Mouse (Mus musculus): ENCODE results near the gene Apba3. TPM values are rescaled to one million over a fixed set of nuclear protein-coding genes. Genes with fewer than 3 reads are reported as not detected.
A peak's percentile ranks its signal among the peaks of the same experiment; 100 is the strongest.

Apba3 gene
- polyA plus RNA-seq, 1 experiment from 2014 or later, result 35.3 TPM

DNA sequence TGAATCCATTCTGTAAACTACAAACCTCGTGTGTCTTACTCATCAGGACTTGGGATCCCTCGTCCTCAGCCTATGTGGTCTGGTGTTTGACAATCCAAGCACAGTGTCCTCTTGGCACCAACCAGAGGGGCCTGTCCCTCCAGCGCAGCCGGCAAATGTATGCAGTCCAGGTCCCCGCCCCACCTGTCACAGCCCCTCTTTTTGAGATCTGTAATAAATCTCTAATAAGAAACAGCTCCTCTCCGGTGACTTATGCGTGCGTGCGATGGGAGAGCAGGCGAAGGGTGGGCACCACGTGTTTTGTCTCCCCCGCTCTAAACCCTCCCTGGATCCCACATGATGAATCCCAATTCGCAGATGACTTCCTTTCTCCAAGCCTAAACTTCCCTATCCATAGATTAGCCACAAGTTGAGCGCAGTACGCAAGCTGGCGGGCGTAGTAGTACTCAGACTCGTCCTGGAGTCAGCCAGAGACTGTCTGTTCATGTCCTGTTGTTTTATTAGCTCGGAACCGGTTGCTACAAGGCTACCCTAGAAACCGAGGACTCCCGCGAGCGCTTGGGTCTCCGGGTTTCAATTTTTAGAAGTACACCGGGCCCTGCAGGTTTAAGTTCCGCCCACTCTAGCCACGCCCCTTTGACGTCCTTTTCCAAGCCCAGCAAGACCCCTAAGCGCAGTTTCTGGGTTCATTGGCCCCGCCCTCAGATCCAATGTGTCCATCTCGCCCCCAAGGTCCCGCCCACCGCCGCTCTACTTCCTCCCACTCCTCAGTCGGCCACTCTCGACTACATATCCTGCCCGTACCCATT is 53.2 kb downstream of the Apba3 start:
- peak overlapping the region; percentile 59 for H3K9ac ChIP-seq (replicated peaks; ENCODE audit: low read length)
- peak; percentile 99 for DNase-seq (ENCODE audit: low spot score)
- peaks cover 6% of the 10 kb centered on the region for H3K4me1 ChIP-seq (ENCODE audit: control insufficient read depth, insufficient read depth, low read length)
- H3K4me2 ChIP-seq (ENCODE audit: low read depth, low read length), result peak overlapping the region; percentile 53
- peak overlapping the region; percentile 96 for H3K4me3 ChIP-seq (ENCODE audit: low read depth, low read length)
- peak; percentile 5; the same call in 1 of the 2 replicates for ATAC-seq (replicated peaks; ENCODE audit: insufficient number of reproducible peaks, low FRiP score, low TSS enrichment, low read depth)
- H3K27me3 ChIP-seq (ENCODE audit: control insufficient read depth, insufficient read depth, low read length), result no peaks in the 10 kb centered on the region
- peak overlapping the region; percentile 68; the same call in 1 of the 2 replicates for H3K27ac ChIP-seq (replicated peaks; ENCODE audit: low read depth, low read length)
- H3K36me3 ChIP-seq (replicated peaks; ENCODE audit: control insufficient read depth, insufficient read depth, low read depth, low read length), result peaks cover 10% of the 10 kb centered on the region
- 2% methylated on average over 38 of the region's 38 CpGs for whole genome bisulfite sequencing
- no peaks in the 10 kb centered on the region for H3K9me3 ChIP-seq (replicated peaks; ENCODE audit: control insufficient read depth, low read length)

DNA sequence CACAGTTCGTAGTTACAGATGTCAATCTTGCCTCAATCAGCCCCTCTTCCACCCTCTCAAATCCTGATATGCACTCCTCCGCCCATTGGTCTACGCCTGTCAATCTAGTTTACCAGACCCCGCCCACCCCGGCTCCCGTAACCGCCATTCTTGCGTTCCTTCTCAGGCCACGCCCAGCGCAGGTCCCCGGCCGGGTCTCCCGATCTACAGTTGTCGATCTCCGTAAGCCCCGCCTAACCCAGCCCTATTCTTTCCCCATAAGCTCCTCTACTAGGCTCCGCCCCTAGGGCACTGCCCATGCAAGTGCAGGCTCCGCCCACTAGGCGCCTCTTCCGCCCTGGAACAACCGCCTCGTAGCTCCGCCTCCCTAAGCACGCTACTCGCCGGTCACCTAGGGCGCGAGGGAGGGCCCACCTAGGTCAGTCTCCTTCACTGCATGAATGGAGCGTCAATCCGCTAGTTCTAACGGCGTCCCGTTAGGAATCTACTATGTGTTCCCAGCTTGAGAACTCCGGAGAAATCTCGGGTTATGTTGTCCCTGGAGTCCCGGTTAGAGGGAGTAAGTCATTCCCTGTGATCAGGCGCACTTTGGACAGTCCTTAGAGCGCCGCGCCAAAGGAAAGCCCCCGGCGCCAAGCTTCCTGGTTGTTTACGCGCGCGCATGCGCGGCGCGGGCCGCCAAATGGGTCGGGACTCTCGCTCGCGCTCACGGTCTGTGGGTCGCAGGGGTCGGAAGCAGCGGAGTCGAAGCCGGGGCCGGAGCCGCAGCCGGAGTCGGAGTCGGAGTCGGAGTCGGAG is 54.0 kb downstream of the Apba3 start, which contains the start of gene Cactin:
Cactin (plus strand) TSS at position 554 of the 798 bp plus-strand sequence.
- peaks cover 15% of the 10 kb centered on the region for H3K36me3 ChIP-seq (replicated peaks; ENCODE audit: control insufficient read depth, insufficient read depth, low read depth, low read length)

DNA sequence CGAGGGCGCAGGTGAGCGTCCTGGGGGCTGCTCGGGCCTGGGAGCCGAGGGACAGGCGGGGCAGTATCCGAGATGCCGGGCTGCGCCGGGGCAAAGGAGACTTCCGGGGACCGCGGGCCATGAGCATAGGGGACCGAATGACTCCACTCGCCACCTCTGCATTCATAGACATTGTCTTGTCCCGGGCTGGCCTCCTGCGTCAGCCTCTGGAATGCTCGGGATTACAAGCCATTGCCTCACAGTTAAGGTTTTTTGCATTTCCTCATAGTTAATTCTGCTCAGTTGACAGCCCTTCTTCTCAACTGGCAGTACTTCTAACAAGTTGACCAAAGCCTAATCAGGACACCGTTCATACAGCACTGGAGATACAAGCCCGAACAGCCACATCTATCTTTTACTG is 54.7 kb downstream of the Apba3 start:
- H3K9me3 ChIP-seq (replicated peaks; ENCODE audit: control insufficient read depth, low read length), result no peaks in the 10 kb centered on the region
- H3K9ac ChIP-seq (replicated peaks; ENCODE audit: low read length), result peak overlapping the region; percentile 85
- H3K27me3 ChIP-seq (ENCODE audit: control insufficient read depth, insufficient read depth, low read length), result no peaks in the 10 kb centered on the region
- WGBS, result 3% methylated on average over 20 of the region's 20 CpGs
- DNase-seq (ENCODE audit: low spot score), result no peak
- H3K36me3 ChIP-seq (replicated peaks; ENCODE audit: control insufficient read depth, insufficient read depth, low read depth, low read length), result peaks cover 21% of the 10 kb centered on the region
- peak overlapping the region; percentile 81 for H3K4me2 ChIP-seq (ENCODE audit: low read depth, low read length)
- H3K27ac ChIP-seq (replicated peaks; ENCODE audit: low read depth, low read length), result peak overlapping the region; percentile 59
- ATAC-seq (replicated peaks; ENCODE audit: insufficient number of reproducible peaks, low FRiP score, low TSS enrichment, low read depth), result 0 out of 2 replicates have a peak, but pooled peaks have one; percentile 0
- peaks cover 6% of the 10 kb centered on the region for H3K4me1 ChIP-seq (ENCODE audit: control insufficient read depth, insufficient read depth, low read length)
- peak overlapping the region; percentile 96 for H3K4me3 ChIP-seq (ENCODE audit: low read depth, low read length)

More for the DNA sequence above, 54.0 kb downstream of the Apba3 start, which contains the start of gene Cactin:
- peak within 1 kb of the TSS; percentile 81 for H3K4me2 ChIP-seq (ENCODE audit: low read depth, low read length)
- peak within 1 kb of the TSS; percentile 85 for H3K9ac ChIP-seq (replicated peaks; ENCODE audit: low read length)
- WGBS, result under 1% methylated on average over 68 of the region's 68 CpGs
- H3K27ac ChIP-seq (replicated peaks; ENCODE audit: low read depth, low read length), result peak within 1 kb of the TSS; percentile 68
- ATAC-seq (replicated peaks; ENCODE audit: insufficient number of reproducible peaks, low FRiP score, low TSS enrichment, low read depth) (peak; percentile 87), DNase-seq (ENCODE audit: low spot score) (peak; percentile 100)
- H3K4me3 ChIP-seq (ENCODE audit: low read depth, low read length), result peak within 1 kb of the TSS; percentile 96
- peaks cover 6% of the 10 kb centered on the region for H3K4me1 ChIP-seq (ENCODE audit: control insufficient read depth, insufficient read depth, low read length)
- no peaks in the 10 kb centered on the region for H3K9me3 ChIP-seq (replicated peaks; ENCODE audit: control insufficient read depth, low read length)
- no peaks in the 10 kb centered on the region for H3K27me3 ChIP-seq (ENCODE audit: control insufficient read depth, insufficient read depth, low read length)

DNA sequence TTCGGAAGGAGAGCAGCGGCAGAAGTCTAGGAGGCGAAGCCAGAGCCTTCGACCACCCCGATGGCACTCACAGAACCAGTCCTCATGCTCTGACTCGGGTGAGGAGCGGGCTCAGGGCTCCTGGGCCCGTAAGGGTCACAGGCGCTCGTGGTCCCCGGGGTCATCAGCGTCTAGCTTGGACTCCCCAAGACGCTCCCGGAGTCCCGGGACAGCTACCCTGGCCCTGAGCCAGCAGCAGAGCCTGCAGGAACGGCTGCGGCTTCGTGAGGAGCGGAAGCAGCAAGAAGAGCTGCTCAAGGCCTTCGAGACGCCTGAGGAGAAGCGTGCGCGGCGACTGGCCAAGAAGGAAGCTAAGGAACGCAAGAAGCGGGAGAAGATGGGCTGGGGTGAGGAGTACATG is 55.7 kb downstream of the Apba3 start:
- no peaks in the 10 kb centered on the region for H3K27me3 ChIP-seq (ENCODE audit: control insufficient read depth, insufficient read depth, low read length)
- H3K36me3 ChIP-seq (replicated peaks; ENCODE audit: control insufficient read depth, insufficient read depth, low read depth, low read length), result peaks cover 27% of the 10 kb centered on the region
- DNase-seq (ENCODE audit: low spot score) (no peak), ATAC-seq (replicated peaks; ENCODE audit: insufficient number of reproducible peaks, low FRiP score, low TSS enrichment, low read depth) (no peak)
- H3K4me2 ChIP-seq (ENCODE audit: low read depth, low read length), result no peak overlapping the region
- no peak overlapping the region for H3K9ac ChIP-seq (replicated peaks; ENCODE audit: low read length)
- no peak overlapping the region for H3K27ac ChIP-seq (replicated peaks; ENCODE audit: low read depth, low read length)
- peaks cover 6% of the 10 kb centered on the region for H3K4me1 ChIP-seq (ENCODE audit: control insufficient read depth, insufficient read depth, low read length)
- H3K9me3 ChIP-seq (replicated peaks; ENCODE audit: control insufficient read depth, low read length), result no peaks in the 10 kb centered on the region
- 95% methylated on average over 27 of the region's 27 CpGs for WGBS
- no peak overlapping the region for H3K4me3 ChIP-seq (ENCODE audit: low read depth, low read length)

Small RNA genes lying within 50 kb of the gene (microRNA-seq; reads per million reads assigned to microRNA genes)
- 23.0 reads per million, percentile 23 among the genes with 10 or more reads in this experiment for gene Mir3057 (ENCODE audit: borderline number of aligned reads)

Other genes starting within 250 kb of the Apba3 start
- 1.3 and 1.4 TPM in 2 replicates for gene Diras1, start 241.3 kb upstream of the Apba3 start, polyA plus RNA-seq (2014; fragmentation: Nextera tagmentation; extraction: Ambion mirVana)
- 6.7 and 7.2 TPM in 2 replicates for gene Slc39a3, start 229.5 kb upstream of the Apba3 start, polyA plus RNA-seq (2014; fragmentation: Nextera tagmentation; extraction: Ambion mirVana)
- 193 and 218 TPM in 2 replicates for gene Sgta, start 206.8 kb upstream of the Apba3 start, polyA plus RNA-seq (2014; fragmentation: Nextera tagmentation; extraction: Ambion mirVana)
- 56.0 and 56.3 TPM in 2 replicates for gene Thop1, start 196.9 kb upstream of the Apba3 start, polyA plus RNA-seq (2014; fragmentation: Nextera tagmentation; extraction: Ambion mirVana)
- 0.08 TPM in 2 replicates for gene Creb3l3, start 168.1 kb upstream of the Apba3 start, polyA plus RNA-seq (2014; fragmentation: Nextera tagmentation; extraction: Ambion mirVana)
- 191 and 192 TPM in 2 replicates for gene Map2k2, start 161.0 kb upstream of the Apba3 start, polyA plus RNA-seq (2014; fragmentation: Nextera tagmentation; extraction: Ambion mirVana)
- 4.9 and 5.5 TPM in 2 replicates for gene Zbtb7a, start 131.7 kb upstream of the Apba3 start, polyA plus RNA-seq (2014; fragmentation: Nextera tagmentation; extraction: Ambion mirVana)
- gene Pias4, start 99.0 kb upstream of the Apba3 start, polyA plus RNA-seq (2014; fragmentation: Nextera tagmentation; extraction: Ambion mirVana), result 36.1 and 46.5 TPM in 2 replicates
- 417 and 424 TPM in 2 replicates for gene Eef2, start 90.3 kb upstream of the Apba3 start, polyA plus RNA-seq (2014; fragmentation: Nextera tagmentation; extraction: Ambion mirVana)
- gene Dapk3, start 84.0 kb upstream of the Apba3 start, polyA plus RNA-seq (2014; fragmentation: Nextera tagmentation; extraction: Ambion mirVana), result 47.4 and 49.4 TPM in 2 replicates
- gene 4930442H23Rik, start 83.1 kb upstream of the Apba3 start, polyA plus RNA-seq (2014; fragmentation: Nextera tagmentation; extraction: Ambion mirVana), result not detected in 2 replicates
- not detected in 2 replicates for gene Nmrk2, start 64.9 kb upstream of the Apba3 start, polyA plus RNA-seq (2014; fragmentation: Nextera tagmentation; extraction: Ambion mirVana)
- gene Atcay, start 36.1 kb upstream of the Apba3 start, polyA plus RNA-seq (2014; fragmentation: Nextera tagmentation; extraction: Ambion mirVana), result 4.1 and 5.3 TPM in 2 replicates
- 2.5 and 2.8 TPM in 2 replicates for gene Zfr2, start 33.8 kb upstream of the Apba3 start, polyA plus RNA-seq (2014; fragmentation: Nextera tagmentation; extraction: Ambion mirVana)
- 2.6 and 4.0 TPM in 2 replicates for gene Matk, start 14.0 kb upstream of the Apba3 start, polyA plus RNA-seq (2014; fragmentation: Nextera tagmentation; extraction: Ambion mirVana)
- 203 and 205 TPM in 2 replicates for gene Mrpl54, start within 50 bp of the Apba3 start, polyA plus RNA-seq (2014; fragmentation: Nextera tagmentation; extraction: Ambion mirVana)
- 2.5 and 3.3 TPM in 2 replicates for gene Tjp3, start 24.6 kb downstream of the Apba3 start, polyA plus RNA-seq (2014; fragmentation: Nextera tagmentation; extraction: Ambion mirVana)
- gene Pip5k1c, start 26.0 kb downstream of the Apba3 start, polyA plus RNA-seq (2014; fragmentation: Nextera tagmentation; extraction: Ambion mirVana), result 41.5 and 46.6 TPM in 2 replicates
- 30.1 and 30.5 TPM in 2 replicates for gene Cactin, start 54.1 kb downstream of the Apba3 start, polyA plus RNA-seq (2014; fragmentation: Nextera tagmentation; extraction: Ambion mirVana)
- 1.4 and 2.1 TPM in 2 replicates for gene Tbxa2r, start 61.8 kb downstream of the Apba3 start, polyA plus RNA-seq (2014; fragmentation: Nextera tagmentation; extraction: Ambion mirVana)
- not detected in 2 replicates for gene Gipc3, start 76.3 kb downstream of the Apba3 start, polyA plus RNA-seq (2014; fragmentation: Nextera tagmentation; extraction: Ambion mirVana)
- gene Hmg20b, start 83.5 kb downstream of the Apba3 start, polyA plus RNA-seq (2014; fragmentation: Nextera tagmentation; extraction: Ambion mirVana), result 97.9 and 103 TPM in 2 replicates
- gene Mfsd12, start 90.5 kb downstream of the Apba3 start, polyA plus RNA-seq (2014; fragmentation: Nextera tagmentation; extraction: Ambion mirVana), result 3.4 and 4.0 TPM in 2 replicates
- not detected in 2 replicates for gene 4930404N11Rik, start 98.9 kb downstream of the Apba3 start, polyA plus RNA-seq (2014; fragmentation: Nextera tagmentation; extraction: Ambion mirVana)
- 92.1 and 95.0 TPM in 2 replicates for gene Fzr1, start 111.6 kb downstream of the Apba3 start, polyA plus RNA-seq (2014; fragmentation: Nextera tagmentation; extraction: Ambion mirVana)
- gene Dohh, start 117.5 kb downstream of the Apba3 start, polyA plus RNA-seq (2014; fragmentation: Nextera tagmentation; extraction: Ambion mirVana), result 45.0 and 52.5 TPM in 2 replicates
- gene Gm48551, start 117.5 kb downstream of the Apba3 start, polyA plus RNA-seq (2014; fragmentation: Nextera tagmentation; extraction: Ambion mirVana), result 2.5 and 4.1 TPM in 2 replicates
- 0.63 TPM in 1 of 2 replicates, not detected in the other for gene Gm48552, start 122.0 kb downstream of the Apba3 start, polyA plus RNA-seq (2014; fragmentation: Nextera tagmentation; extraction: Ambion mirVana)
- gene Smim24, start 126.1 kb downstream of the Apba3 start, polyA plus RNA-seq (2014; fragmentation: Nextera tagmentation; extraction: Ambion mirVana), result 3.4 and 4.1 TPM in 2 replicates
- 13.1 and 16.1 TPM in 2 replicates for gene Nfic, start 188.7 kb downstream of the Apba3 start, polyA plus RNA-seq (2014; fragmentation: Nextera tagmentation; extraction: Ambion mirVana)
- gene Celf5, start 215.7 kb downstream of the Apba3 start, polyA plus RNA-seq (2014; fragmentation: Nextera tagmentation; extraction: Ambion mirVana), result 2.5 and 2.7 TPM in 2 replicates
- 31.9 and 44.2 TPM in 2 replicates for gene Ncln, start 229.4 kb downstream of the Apba3 start, polyA plus RNA-seq (2014; fragmentation: Nextera tagmentation; extraction: Ambion mirVana)
- gene S1pr4, start 233.2 kb downstream of the Apba3 start, polyA plus RNA-seq (2014; fragmentation: Nextera tagmentation; extraction: Ambion mirVana), result 0.20 and 0.31 TPM in 2 replicates